Mouse (Mus musculus): Measurements from ENCODE around the gene Meaf6. TPM values are rescaled to one million over a fixed set of nuclear protein-coding genes. Genes with fewer than 3 reads are reported as not detected.

Gene Meaf6
- polyA plus RNA-seq, 1 experiment from 2014 or later = 171 TPM

Other genes starting within 250 kb of the Meaf6 start
- gene Yrdc, start 234.5 kb upstream of the Meaf6 start, polyA plus RNA-seq (2015; fragmentation: Nextera tagmentation; extraction: Ambion mirVana) = 42.8 and 45.1 TPM in 2 replicates
- 70.6 and 77.5 TPM in 2 replicates for gene 1110065P20Rik, start 233.9 kb upstream of the Meaf6 start, polyA plus RNA-seq (2015; fragmentation: Nextera tagmentation; extraction: Ambion mirVana)
- gene Maneal, start 223.0 kb upstream of the Meaf6 start, polyA plus RNA-seq (2015; fragmentation: Nextera tagmentation; extraction: Ambion mirVana) = 7.3 and 9.5 TPM in 2 replicates
- 10.0 and 13.4 TPM in 2 replicates for gene Epha10, start 204.2 kb upstream of the Meaf6 start, polyA plus RNA-seq (2015; fragmentation: Nextera tagmentation; extraction: Ambion mirVana)
- 14.8 and 21.6 TPM in 2 replicates for gene 9930104L06Rik, start 148.1 kb upstream of the Meaf6 start, polyA plus RNA-seq (2015; fragmentation: Nextera tagmentation; extraction: Ambion mirVana)
- gene Cdca8, start 145.8 kb upstream of the Meaf6 start, polyA plus RNA-seq (2015; fragmentation: Nextera tagmentation; extraction: Ambion mirVana) = 76.4 and 77.6 TPM in 2 replicates
- 3.5 and 7.6 TPM in 2 replicates for gene Rspo1, start 98.7 kb upstream of the Meaf6 start, polyA plus RNA-seq (2015; fragmentation: Nextera tagmentation; extraction: Ambion mirVana)
- gene Gnl2, start 68.5 kb upstream of the Meaf6 start, polyA plus RNA-seq (2015; fragmentation: Nextera tagmentation; extraction: Ambion mirVana) = 94.8 and 99.1 TPM in 2 replicates
- 0.45 and 0.89 TPM in 2 replicates for gene Dnali1, start 19.4 kb upstream of the Meaf6 start, polyA plus RNA-seq (2015; fragmentation: Nextera tagmentation; extraction: Ambion mirVana)
- 25.1 and 28.5 TPM in 2 replicates for gene Snip1, start 18.5 kb upstream of the Meaf6 start, polyA plus RNA-seq (2015; fragmentation: Nextera tagmentation; extraction: Ambion mirVana)
- gene Zc3h12a, start 42.7 kb downstream of the Meaf6 start, polyA plus RNA-seq (2015; fragmentation: Nextera tagmentation; extraction: Ambion mirVana) = 0.06 and 0.31 TPM in 2 replicates

Measured in midbrain, embryonic 13.5 days (tissue).